Mouse (Mus musculus) neural tube, embryonic 11.5 days (tissue): Measurements from ENCODE around the gene Hoxa10. TPM values are rescaled to one million over a fixed set of nuclear protein-coding genes. Genes with fewer than 3 reads are reported as not detected.

ENCODE experiments used
- ATAC-seq: fragments of 200-750 bp; cut with Nextera tagmentation; 2 replicates; pipeline ENCODE4 v1.8.0; 2017; ENCODE audit warnings: moderate number of reproducible peaks, mild to moderate bottlenecking, moderate TSS enrichment, moderate library complexity; ENCODE audit not compliant: insufficient read depth, low FRiP score, low TSS enrichment
- DNase-seq: peaks from one replicate; pipeline ENCODE4 v3.0.0-alpha.2; 2015; ENCODE audit warnings: low spot score
- H3K27ac ChIP-seq: fragments of 300-500 bp; sonication (generic); 2 replicates; pipeline ENCODE4 v1.5.1; 2014; ENCODE audit warnings: low read depth, mild to moderate bottlenecking, low read length
- H3K27me3 ChIP-seq: fragments of 300-500 bp; sonication (generic); 2 replicates; pipeline ENCODE4 v1.6.1; 2014; ENCODE audit warnings: mild to moderate bottlenecking, low read length, mixed read lengths; ENCODE audit not compliant: control insufficient read depth, insufficient read depth
- H3K36me3 ChIP-seq: fragments of 300-500 bp; sonication (generic); 2 replicates; pipeline ENCODE4 v1.6.1; 2014; ENCODE audit warnings: mild to moderate bottlenecking, low read length, moderate library complexity, mixed read lengths; ENCODE audit not compliant: control insufficient read depth, insufficient read depth
- H3K4me1 ChIP-seq: fragments of 300-500 bp; sonication (generic); 2 replicates; pipeline ENCODE4 v1.6.1; 2014; ENCODE audit warnings: low read length, mixed read lengths; ENCODE audit not compliant: control insufficient read depth, insufficient read depth
- H3K4me2 ChIP-seq: fragments of 300-500 bp; sonication (generic); 2 replicates; pipeline ENCODE4 v1.6.1; 2014; ENCODE audit warnings: low read depth, mild to moderate bottlenecking, moderate library complexity
- H3K4me3 ChIP-seq: fragments of 300-500 bp; sonication (generic); 2 replicates; pipeline ENCODE4 v1.5.1; 2014; ENCODE audit warnings: low read depth, low read length
- H3K9ac ChIP-seq: fragments of 300-500 bp; sonication (generic); 2 replicates; pipeline ENCODE4 v1.6.1; 2014; ENCODE audit warnings: mild to moderate bottlenecking, low read length
- H3K9me3 ChIP-seq: fragments of 300-500 bp; sonication (generic); 2 replicates; pipeline ENCODE4 v1.6.1; 2016; ENCODE audit warnings: low read length; ENCODE audit not compliant: control insufficient read depth
- WGBS: fragments of 180-500 bp; shearing (Covaris S2); extraction: QIAGEN DNeasy Blood & Tissue Kit; methylation state at CpG from one replicate; pipeline ENCODE4 v1.1.7; 2014; 5-methylcytosine and 5-hydroxymethylcytosine counted together
- polyA plus RNA-seq: library from polyadenylated mRNA; unstranded; fragments of >200 nt; fragmentation: Nextera tagmentation; extraction: Ambion mirVana; gene quantifications from 2 replicates; pipeline ENCODE4 v1.2.1, GENCODE M21; 2014

Gene Hoxa10
- polyA plus RNA-seq, 1 experiment from 2014 or later, result 72.8 TPM

GRCm38 (mm10) chr6:52273656-52274280 lies 33.1 kb upstream of the Hoxa10 start:
- Histone ChIP-seq H3K4me2 (no peak overlapping the region), H3K9ac (no peak overlapping the region), H3K27me3 (peaks cover 94% of the 10 kb centered on the region), H3K9me3 (no peaks in the 10 kb centered on the region), H3K4me3 (no peak overlapping the region), H3K27ac (no peak overlapping the region), H3K4me1 (no peaks in the 10 kb centered on the region), H3K36me3 (no peaks in the 10 kb centered on the region)
- 1% methylated on average over 22 of the region's 22 CpGs for WGBS
- ATAC-seq (no peak), DNase-seq (peak; percentile 34)

GRCm38 (mm10) chr6:52272766-52273655 lies 32.4 kb upstream of the Hoxa10 start:
- H3K4me1 ChIP-seq, result no peaks in the 10 kb centered on the region
- no peak overlapping the region for H3K27ac ChIP-seq
- no peak overlapping the region for H3K9ac ChIP-seq
- no peaks in the 10 kb centered on the region for H3K36me3 ChIP-seq
- no peaks in the 10 kb centered on the region for H3K9me3 ChIP-seq
- H3K4me2 ChIP-seq, result no peak overlapping the region
- peaks cover 99% of the 10 kb centered on the region for H3K27me3 ChIP-seq
- no peak for ATAC-seq
- H3K4me3 ChIP-seq, result no peak overlapping the region
- peak; percentile 35 for DNase-seq
- WGBS, result 2% methylated on average over 21 of the region's 22 CpGs

- no peak overlapping the region for H3K4me2 ChIP-seq
- no peak overlapping the region for H3K27ac ChIP-seq
- WGBS, result 2% methylated on average over 23 of the region's 23 CpGs
- peak; percentile 72 for DNase-seq
- H3K9me3 ChIP-seq, result no peaks in the 10 kb centered on the region
- no peak overlapping the region for H3K4me3 ChIP-seq
- no peaks in the 10 kb centered on the region for H3K4me1 ChIP-seq
- H3K9ac ChIP-seq, result no peak overlapping the region
- ATAC-seq, result no peak
- H3K36me3 ChIP-seq, result no peaks in the 10 kb centered on the region
- peaks cover 96% of the 10 kb centered on the region for H3K27me3 ChIP-seq
Observed at GRCm38 (mm10) chr6:52270494-52271480, 30.1 kb upstream of the Hoxa10 start.

GRCm38 (mm10) chr6:52268756-52269155 lies 28.1 kb upstream of the Hoxa10 start:
- Histone ChIP-seq H3K4me3 (no peak overlapping the region), H3K27me3 (peaks cover 96% of the 10 kb centered on the region), H3K9ac (no peak overlapping the region), H3K27ac (no peak overlapping the region), H3K36me3 (no peaks in the 10 kb centered on the region), H3K4me1 (no peaks in the 10 kb centered on the region), H3K4me2 (no peak overlapping the region), H3K9me3 (no peaks in the 10 kb centered on the region)
- no peak for ATAC-seq
- DNase-seq, result no peak
- 4% methylated on average over 3 of the region's 3 CpGs for WGBS

GRCm38 (mm10) chr6:52268341-52268740 lies 27.7 kb upstream of the Hoxa10 start:
- WGBS, result under 1% methylated on average over 7 of the region's 7 CpGs
- no peak for ATAC-seq
- Histone ChIP-seq H3K27me3 (peaks cover 96% of the 10 kb centered on the region), H3K4me3 (no peak overlapping the region), H3K27ac (no peak overlapping the region), H3K9ac (no peak overlapping the region), H3K36me3 (no peaks in the 10 kb centered on the region), H3K9me3 (no peaks in the 10 kb centered on the region), H3K4me1 (no peaks in the 10 kb centered on the region), H3K4me2 (no peak overlapping the region)
- DNase-seq, result no peak

- no peak overlapping the region for H3K4me2 ChIP-seq
- H3K36me3 ChIP-seq, result no peaks in the 10 kb centered on the region
- no peaks in the 10 kb centered on the region for H3K9me3 ChIP-seq
- DNase-seq (no peak), ATAC-seq (no peak)
- H3K4me3 ChIP-seq, result no peak overlapping the region
- 4% methylated on average over 3 of the region's 3 CpGs for WGBS
- no peak overlapping the region for H3K9ac ChIP-seq
- H3K27ac ChIP-seq, result no peak overlapping the region
- H3K27me3 ChIP-seq, result peaks cover 96% of the 10 kb centered on the region
- no peaks in the 10 kb centered on the region for H3K4me1 ChIP-seq
Observed at GRCm38 (mm10) chr6:52267691-52268090, 27.0 kb upstream of the Hoxa10 start.

- Histone ChIP-seq H3K9me3 (no peaks in the 10 kb centered on the region), H3K4me2 (no peak overlapping the region), H3K36me3 (no peaks in the 10 kb centered on the region), H3K27ac (no peak overlapping the region), H3K4me1 (no peaks in the 10 kb centered on the region), H3K9ac (no peak overlapping the region), H3K27me3 (peaks cover 96% of the 10 kb centered on the region), H3K4me3 (no peak overlapping the region)
- DNase-seq (no peak), ATAC-seq (no peak)
- WGBS, result 13% methylated on average over 5 of the region's 5 CpGs
Observed at GRCm38 (mm10) chr6:52267221-52267620, 26.6 kb upstream of the Hoxa10 start.

GRCm38 (mm10) chr6:52266666-52266985 lies 26.0 kb upstream of the Hoxa10 start:
- no peak for DNase-seq
- H3K9me3 ChIP-seq, result no peaks in the 10 kb centered on the region
- WGBS, result under 1% methylated on average over 9 of the region's 9 CpGs
- no peak for ATAC-seq
- no peak overlapping the region for H3K4me2 ChIP-seq
- H3K4me3 ChIP-seq, result no peak overlapping the region
- H3K9ac ChIP-seq, result no peak overlapping the region
- H3K27me3 ChIP-seq, result peaks cover 97% of the 10 kb centered on the region
- no peaks in the 10 kb centered on the region for H3K4me1 ChIP-seq
- no peaks in the 10 kb centered on the region for H3K36me3 ChIP-seq
- H3K27ac ChIP-seq, result no peak overlapping the region
